Mouse (Mus musculus): Measurements from ENCODE around the gene Npm1. TPM values are rescaled to one million over a fixed set of nuclear protein-coding genes. Genes with fewer than 3 reads are reported as not detected.

The Npm1 gene
- polyA plus RNA-seq, 1 experiment from 2014 or later: 786 TPM

DNA sequence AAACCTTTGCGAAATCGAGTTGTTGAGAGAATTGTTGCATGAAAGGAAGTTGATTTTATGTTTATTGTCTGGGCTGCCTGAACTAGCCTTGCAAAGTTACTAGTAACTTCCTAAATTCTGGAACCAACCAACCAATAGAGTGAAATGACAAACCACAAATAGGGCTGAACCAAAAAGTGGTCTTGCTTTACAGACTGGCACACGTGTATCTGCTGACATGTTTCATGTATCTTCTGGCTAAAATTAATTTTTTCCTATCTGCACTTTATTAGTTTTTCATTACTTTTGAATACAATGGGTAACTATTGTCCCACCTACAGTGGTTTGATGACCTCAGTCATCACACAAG, 13.9 kb downstream of the Npm1 start:
- no peak overlapping the region for H3K27ac ChIP-seq (ENCODE audit: low read length)
- peaks cover 23% of the 10 kb centered on the region for H3K36me3 ChIP-seq (ENCODE audit: control insufficient read depth, insufficient read depth, low read length)
- H3K4me3 ChIP-seq (ENCODE audit: low read length): no peak overlapping the region
- H3K4me2 ChIP-seq (ENCODE audit: low read depth, low read length): no peak overlapping the region
- 16% methylated on average over 3 of the region's 3 CpGs for WGBS
- H3K27me3 ChIP-seq (ENCODE audit: control insufficient read depth, insufficient read depth, low read depth, low read length): peaks cover 19% of the 10 kb centered on the region
- H3K9ac ChIP-seq (ENCODE audit: low read length): no peak overlapping the region
- peaks cover 28% of the 10 kb centered on the region for H3K4me1 ChIP-seq (replicated peaks; ENCODE audit: control insufficient read depth, insufficient read depth, low read length)
- H3K9me3 ChIP-seq (ENCODE audit: control insufficient read depth, low read length): no peaks in the 10 kb centered on the region
- no peak for ATAC-seq (ENCODE audit: low read depth)

DNA sequence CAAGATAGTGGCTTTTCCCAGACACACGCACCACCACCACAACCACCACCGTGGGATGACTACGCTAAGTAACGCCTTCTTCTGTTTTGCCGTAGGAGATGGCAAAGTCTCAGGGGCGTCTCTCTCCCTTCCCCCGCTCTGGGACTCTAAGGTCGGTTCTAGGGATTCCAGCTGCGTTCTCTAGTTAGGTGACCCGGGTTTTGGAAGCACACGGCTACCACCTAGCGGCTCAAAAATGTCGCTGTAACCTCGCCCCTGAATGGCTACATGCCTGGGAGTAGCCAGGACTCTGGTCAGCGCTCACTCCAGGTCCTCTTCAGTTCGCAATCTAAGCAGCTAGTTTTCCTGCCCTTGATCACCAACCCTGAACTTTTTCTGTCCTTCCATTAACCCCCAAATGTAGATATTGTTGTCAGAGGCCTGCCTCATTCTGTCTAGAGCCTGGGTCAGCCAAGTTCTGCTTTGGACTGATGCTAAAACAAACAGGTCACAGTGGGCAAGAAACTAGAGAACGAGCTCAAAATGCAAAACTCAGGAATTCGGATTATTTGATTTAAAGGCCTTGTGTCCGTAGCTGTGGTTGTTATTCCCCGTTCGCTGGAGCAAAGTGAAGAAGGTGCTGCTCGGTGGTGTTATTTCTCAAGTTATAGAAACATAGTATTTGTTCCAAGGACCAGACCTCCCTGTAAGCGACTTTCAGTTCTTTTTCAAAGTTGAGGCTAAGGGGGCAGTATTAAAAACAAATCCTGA, 14.5 kb downstream of the Npm1 start:
- Histone ChIP-seq H3K9ac (ENCODE audit: low read length) (peak overlapping the region; percentile 66; the same call in 1 of the 2 replicates), H3K27ac (ENCODE audit: low read length) (peak overlapping the region; percentile 75), H3K27me3 (ENCODE audit: control insufficient read depth, insufficient read depth, low read depth, low read length) (peaks cover 19% of the 10 kb centered on the region), H3K9me3 (ENCODE audit: control insufficient read depth, low read length) (no peaks in the 10 kb centered on the region), H3K4me1 (replicated peaks; ENCODE audit: control insufficient read depth, insufficient read depth, low read length) (peaks cover 33% of the 10 kb centered on the region), H3K4me2 (ENCODE audit: low read depth, low read length) (peak overlapping the region; percentile 92), H3K36me3 (ENCODE audit: control insufficient read depth, insufficient read depth, low read length) (peaks cover 21% of the 10 kb centered on the region), H3K4me3 (ENCODE audit: low read length) (peak overlapping the region; percentile 62)
- ATAC-seq (ENCODE audit: low read depth): peak; percentile 74
- WGBS: 2% methylated on average over 23 of the region's 23 CpGs

DNA sequence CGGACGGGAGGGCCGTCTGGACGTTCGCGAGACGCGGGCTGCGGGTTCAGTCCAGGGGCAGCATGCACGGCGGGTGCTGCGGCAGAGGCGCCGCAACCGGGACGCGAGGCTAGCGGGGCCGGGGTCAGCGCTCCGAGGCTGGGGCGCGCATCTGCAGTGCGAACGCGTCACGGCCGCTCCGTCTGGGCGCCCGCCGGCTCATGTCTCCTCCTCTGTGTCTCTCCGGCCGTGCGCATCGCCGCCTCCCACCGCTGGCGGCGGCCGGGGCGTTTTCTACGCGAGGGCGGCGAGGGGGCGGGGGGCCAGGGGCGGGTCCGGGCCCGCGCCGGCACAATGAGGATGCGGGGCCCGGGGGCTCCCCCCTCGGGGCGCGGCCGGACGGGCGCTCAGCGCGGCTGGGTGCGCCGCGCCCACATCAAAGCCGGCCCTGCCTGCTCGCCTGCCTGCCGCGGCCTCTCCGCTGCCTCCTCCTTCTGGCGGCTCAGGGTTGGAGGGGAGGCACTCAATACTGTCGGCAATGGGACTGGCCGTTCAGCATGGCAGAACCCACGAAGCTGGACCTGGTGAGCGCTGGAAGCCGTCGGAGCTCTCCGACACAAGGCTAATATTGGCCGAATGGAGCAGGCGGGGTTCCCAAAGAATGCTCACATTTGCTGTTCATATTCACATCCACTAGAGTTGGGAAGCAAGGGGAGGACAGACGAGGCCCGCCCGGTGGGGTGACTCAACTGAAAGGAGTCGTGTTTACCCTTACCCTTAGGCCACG, 15.3 kb downstream of the Npm1 start:
- under 1% methylated on average over 67 of the region's 85 CpGs for WGBS
- peak overlapping the region; percentile 75 for H3K27ac ChIP-seq (ENCODE audit: low read length)
- ATAC-seq (ENCODE audit: low read depth): peak; percentile 59
- H3K4me3 ChIP-seq (ENCODE audit: low read length): peak overlapping the region; percentile 62
- H3K4me2 ChIP-seq (ENCODE audit: low read depth, low read length): peak overlapping the region; percentile 92
- H3K36me3 ChIP-seq (ENCODE audit: control insufficient read depth, insufficient read depth, low read length): peaks cover 17% of the 10 kb centered on the region
- peaks cover 38% of the 10 kb centered on the region for H3K4me1 ChIP-seq (replicated peaks; ENCODE audit: control insufficient read depth, insufficient read depth, low read length)
- H3K27me3 ChIP-seq (ENCODE audit: control insufficient read depth, insufficient read depth, low read depth, low read length): peaks cover 19% of the 10 kb centered on the region
- peak overlapping the region; percentile 66 for H3K9ac ChIP-seq (ENCODE audit: low read length)
- H3K9me3 ChIP-seq (ENCODE audit: control insufficient read depth, low read length): no peaks in the 10 kb centered on the region

- Histone ChIP-seq H3K4me3 (ENCODE audit: low read length) (peak within 1 kb of the TSS; percentile 62), H3K27ac (ENCODE audit: low read length) (peak within 1 kb of the TSS; percentile 75), H3K9ac (ENCODE audit: low read length) (peak within 1 kb of the TSS; percentile 66), H3K4me1 (replicated peaks; ENCODE audit: control insufficient read depth, insufficient read depth, low read length) (peaks cover 40% of the 10 kb centered on the region), H3K4me2 (ENCODE audit: low read depth, low read length) (peak within 1 kb of the TSS; percentile 92), H3K9me3 (ENCODE audit: control insufficient read depth, low read length) (no peaks in the 10 kb centered on the region), H3K27me3 (ENCODE audit: control insufficient read depth, insufficient read depth, low read depth, low read length) (peaks cover 19% of the 10 kb centered on the region), H3K36me3 (ENCODE audit: control insufficient read depth, insufficient read depth, low read length) (peaks cover 16% of the 10 kb centered on the region)
- ATAC-seq (ENCODE audit: low read depth): peak; percentile 16
- WGBS: under 1% methylated on average over 21 of the region's 53 CpGs
Measured at GRCm38 (mm10) chr11:33147171-33147571, 15.8 kb downstream of the Npm1 start, which contains the start of gene Fgf18. Gene Fgf18 (minus strand): TSS chr11:33147400.

GRCm38 (mm10) chr11:33146651-33147131, 16.3 kb downstream of the Npm1 start:
- Histone ChIP-seq H3K4me3 (ENCODE audit: low read length) (peak overlapping the region; percentile 62), H3K27me3 (ENCODE audit: control insufficient read depth, insufficient read depth, low read depth, low read length) (peaks cover 19% of the 10 kb centered on the region), H3K9me3 (ENCODE audit: control insufficient read depth, low read length) (no peaks in the 10 kb centered on the region), H3K4me2 (ENCODE audit: low read depth, low read length) (peak overlapping the region; percentile 92), H3K36me3 (ENCODE audit: control insufficient read depth, insufficient read depth, low read length) (peaks cover 12% of the 10 kb centered on the region), H3K27ac (ENCODE audit: low read length) (peak overlapping the region; percentile 75), H3K4me1 (replicated peaks; ENCODE audit: control insufficient read depth, insufficient read depth, low read length) (peaks cover 40% of the 10 kb centered on the region), H3K9ac (ENCODE audit: low read length) (peak overlapping the region; percentile 66)
- WGBS: 1% methylated on average over 30 of the region's 30 CpGs
- peak; percentile 49 for ATAC-seq (ENCODE audit: low read depth)

- peaks cover 40% of the 10 kb centered on the region for H3K4me1 ChIP-seq (replicated peaks; ENCODE audit: control insufficient read depth, insufficient read depth, low read length)
- no peak overlapping the region for H3K9ac ChIP-seq (ENCODE audit: low read length)
- 17% methylated on average over 9 of the region's 9 CpGs for WGBS
Measured at GRCm38 (mm10) chr11:33146143-33146497, 16.9 kb downstream of the Npm1 start.

GRCm38 (mm10) chr11:33145201-33146142, 17.5 kb downstream of the Npm1 start:
- Histone ChIP-seq H3K4me1 (replicated peaks; ENCODE audit: control insufficient read depth, insufficient read depth, low read length) (peaks cover 40% of the 10 kb centered on the region), H3K4me2 (ENCODE audit: low read depth, low read length) (peak overlapping the region; percentile 92), H3K27ac (ENCODE audit: low read length) (no peak overlapping the region), H3K27me3 (ENCODE audit: control insufficient read depth, insufficient read depth, low read depth, low read length) (peaks cover 19% of the 10 kb centered on the region), H3K36me3 (ENCODE audit: control insufficient read depth, insufficient read depth, low read length) (peaks cover 3% of the 10 kb centered on the region), H3K4me3 (ENCODE audit: low read length) (peak overlapping the region; percentile 62), H3K9me3 (ENCODE audit: control insufficient read depth, low read length) (no peaks in the 10 kb centered on the region), H3K9ac (ENCODE audit: low read length) (0 out of 2 replicates have a peak overlapping the region, but pooled peaks have one; percentile 14)
- no peak for ATAC-seq (ENCODE audit: low read depth)
- WGBS: 17% methylated on average over 7 of the region's 7 CpGs

More at GRCm38 (mm10) chr11:33146143-33146497, 16.9 kb downstream of the Npm1 start:
- peak; percentile 40 for ATAC-seq (ENCODE audit: low read depth)
- H3K27ac ChIP-seq (ENCODE audit: low read length): peak overlapping the region; percentile 75
- H3K36me3 ChIP-seq (ENCODE audit: control insufficient read depth, insufficient read depth, low read length): peaks cover 8% of the 10 kb centered on the region
- no peaks in the 10 kb centered on the region for H3K9me3 ChIP-seq (ENCODE audit: control insufficient read depth, low read length)
- H3K4me3 ChIP-seq (ENCODE audit: low read length): peak overlapping the region; percentile 62
- peak overlapping the region; percentile 92 for H3K4me2 ChIP-seq (ENCODE audit: low read depth, low read length)
- H3K27me3 ChIP-seq (ENCODE audit: control insufficient read depth, insufficient read depth, low read depth, low read length): peaks cover 19% of the 10 kb centered on the region

DNA sequence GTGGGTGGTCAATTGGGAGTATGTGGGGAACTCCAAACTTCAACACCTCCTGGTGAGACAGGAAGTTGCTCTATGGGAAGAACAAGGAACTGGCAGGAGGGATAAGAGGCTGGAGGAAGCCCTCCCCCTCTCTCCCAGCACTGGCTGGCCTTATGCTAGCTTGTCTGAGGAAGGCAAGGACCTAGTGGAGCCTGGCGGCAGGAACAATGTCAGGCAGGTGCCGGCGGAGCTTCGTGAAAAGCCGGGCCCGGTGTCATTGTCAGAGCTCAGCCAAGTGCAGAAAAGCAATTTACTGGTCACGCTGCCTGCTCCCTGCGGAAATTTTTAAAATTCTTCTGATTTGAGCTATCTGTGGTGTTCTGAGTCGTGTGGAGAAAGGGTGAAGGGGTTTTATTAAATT, 19.1 kb downstream of the Npm1 start:
- H3K27ac ChIP-seq (ENCODE audit: low read length): peak overlapping the region; percentile 62
- H3K27me3 ChIP-seq (ENCODE audit: control insufficient read depth, insufficient read depth, low read depth, low read length): peaks cover 19% of the 10 kb centered on the region
- H3K4me1 ChIP-seq (replicated peaks; ENCODE audit: control insufficient read depth, insufficient read depth, low read length): peaks cover 40% of the 10 kb centered on the region
- no peak overlapping the region for H3K4me3 ChIP-seq (ENCODE audit: low read length)
- WGBS: 30% methylated on average over 9 of the region's 9 CpGs
- H3K36me3 ChIP-seq (ENCODE audit: control insufficient read depth, insufficient read depth, low read length): no peaks in the 10 kb centered on the region
- H3K9ac ChIP-seq (ENCODE audit: low read length): 0 out of 2 replicates have a peak overlapping the region, but pooled peaks have one; percentile 15
- no peaks in the 10 kb centered on the region for H3K9me3 ChIP-seq (ENCODE audit: control insufficient read depth, low read length)
- ATAC-seq (ENCODE audit: low read depth): no peak
- 0 out of 2 replicates have a peak overlapping the region, but pooled peaks have one; percentile 0 for H3K4me2 ChIP-seq (ENCODE audit: low read depth, low read length)

All from lung, embryonic 16.5 days (tissue).